Mouse (Mus musculus) gastrocnemius, postnatal 10 days (tissue): ENCODE measurements around the gene Ralbp1. TPM values are rescaled to one million over a fixed set of nuclear protein-coding genes. Genes with fewer than 3 reads are reported as not detected.
A peak's percentile ranks its signal among the peaks of the same experiment; 100 is the strongest.

Experiments used
- DNase-seq: peaks from one replicate; pipeline ENCODE4 v3.0.0; 2021; ENCODE audit warnings: mixed read lengths
- total RNA-seq, 2 experiments: library from RNA; stranded (reverse); gene quantifications; 2 replicates each; pipeline ENCODE4 v1.2.3; 2021

Ralbp1 gene
- total RNA-seq, 2 experiments from 2014 or later, result 22.2 to 25.2 TPM

GRCm38 (mm10) chr17:65896016-65896415 is 10.4 kb upstream of the Ralbp1 start:
- DNase-seq, result no peak

- no peak for DNase-seq
Measured at GRCm38 (mm10) chr17:65889476-65889875, 3.9 kb upstream of the Ralbp1 start.

- no peak for DNase-seq
Measured at GRCm38 (mm10) chr17:65886571-65886970, 973 bp upstream of the Ralbp1 start.

GRCm38 (mm10) chr17:65885398-65885696 is 251 bp downstream of the Ralbp1 start:
- DNase-seq, result no peak

GRCm38 (mm10) chr17:65884691-65885397 is 754 bp downstream of the Ralbp1 start:
- DNase-seq, result peak; percentile 98

GRCm38 (mm10) chr17:65884061-65884669 is 1.4 kb downstream of the Ralbp1 start:
- peak; percentile 62 for DNase-seq

- DNase-seq, result no peak
Measured at GRCm38 (mm10) chr17:65877026-65877425, 8.6 kb downstream of the Ralbp1 start.

- DNase-seq, result no peak
Measured at GRCm38 (mm10) chr17:65873834-65874233, 11.8 kb downstream of the Ralbp1 start.

- DNase-seq, result no peak
Measured at GRCm38 (mm10) chr17:65873156-65873555, 12.4 kb downstream of the Ralbp1 start.

GRCm38 (mm10) chr17:65872652-65873051 is 12.9 kb downstream of the Ralbp1 start:
- peak; percentile 25 for DNase-seq

- DNase-seq, result no peak
Measured at GRCm38 (mm10) chr17:65872051-65872450, 13.5 kb downstream of the Ralbp1 start.

- DNase-seq, result no peak
Measured at GRCm38 (mm10) chr17:65871641-65872041, 14.0 kb downstream of the Ralbp1 start.

GRCm38 (mm10) chr17:65870146-65870545 is 15.5 kb downstream of the Ralbp1 start:
- DNase-seq, result peak; percentile 82

- no peak for DNase-seq
Measured at GRCm38 (mm10) chr17:65869720-65870119, 15.9 kb downstream of the Ralbp1 start.

- DNase-seq, result no peak
Measured at GRCm38 (mm10) chr17:65867996-65868395, 17.6 kb downstream of the Ralbp1 start.

- no peak for DNase-seq
Measured at GRCm38 (mm10) chr17:65866201-65866600, 19.4 kb downstream of the Ralbp1 start.

- DNase-seq, result no peak
Measured at GRCm38 (mm10) chr17:65865265-65865664, 20.3 kb downstream of the Ralbp1 start.

GRCm38 (mm10) chr17:65864742-65865141 is 20.9 kb downstream of the Ralbp1 start:
- no peak for DNase-seq

GRCm38 (mm10) chr17:65863830-65864229 is 21.8 kb downstream of the Ralbp1 start:
- no peak for DNase-seq

GRCm38 (mm10) chr17:65862579-65862978 is 23.0 kb downstream of the Ralbp1 start:
- DNase-seq, result peak; percentile 39

GRCm38 (mm10) chr17:65857617-65858016 is 28.0 kb downstream of the Ralbp1 start:
- no peak for DNase-seq

GRCm38 (mm10) chr17:65854006-65854405 is 31.6 kb downstream of the Ralbp1 start:
- DNase-seq, result no peak

GRCm38 (mm10) chr17:65853326-65853725 is 32.3 kb downstream of the Ralbp1 start:
- no peak for DNase-seq

- DNase-seq, result no peak
Measured at GRCm38 (mm10) chr17:65851749-65852148, 33.8 kb downstream of the Ralbp1 start.
